Mouse (Mus musculus) spleen, adult 2 months (tissue): Measurements from ENCODE around the gene Sympk.

Source experiments
- CTCF ChIP-seq: fragments of 200-500 bp; IDR thresholded peaks from 2 replicates; pipeline ENCODE4 v1.5.1; 2011; ENCODE audit warnings: mild to moderate bottlenecking, inconsistent platforms; ENCODE audit not compliant: insufficient read depth, insufficient read length, insufficient replicate concordance; ENCODE audit errors: extremely low read depth
- POLR2A ChIP-seq: fragments of 200-500 bp; IDR thresholded peaks from 2 replicates; pipeline ENCODE4 v1.6.1; 2011; ENCODE audit warnings: low read depth, low read length, inconsistent platforms

DNA sequence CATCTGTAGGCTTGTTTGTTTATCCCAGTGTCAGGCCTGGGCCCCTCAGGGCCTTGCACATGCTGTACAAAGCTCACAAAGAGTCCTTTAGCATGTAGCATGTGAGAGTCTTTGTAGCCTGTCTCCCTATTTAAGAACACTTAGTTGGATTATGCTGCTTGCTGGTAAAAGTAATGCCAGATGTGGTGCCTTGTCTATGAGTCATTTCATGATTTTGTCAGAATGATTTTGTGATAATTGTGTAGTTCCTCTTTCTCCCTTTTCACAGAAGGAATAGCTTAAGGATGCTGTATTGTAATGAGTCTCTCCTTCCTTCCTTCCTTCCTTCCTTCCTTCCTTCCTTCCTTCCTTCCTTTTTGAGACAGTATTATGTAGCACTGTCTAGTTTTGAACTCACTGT lies 3.9 kb downstream of the Sympk start:
- no peak for TF ChIP-seq CTCF
- no peak for TF ChIP-seq POLR2A
